In the genomic region with DNA sequence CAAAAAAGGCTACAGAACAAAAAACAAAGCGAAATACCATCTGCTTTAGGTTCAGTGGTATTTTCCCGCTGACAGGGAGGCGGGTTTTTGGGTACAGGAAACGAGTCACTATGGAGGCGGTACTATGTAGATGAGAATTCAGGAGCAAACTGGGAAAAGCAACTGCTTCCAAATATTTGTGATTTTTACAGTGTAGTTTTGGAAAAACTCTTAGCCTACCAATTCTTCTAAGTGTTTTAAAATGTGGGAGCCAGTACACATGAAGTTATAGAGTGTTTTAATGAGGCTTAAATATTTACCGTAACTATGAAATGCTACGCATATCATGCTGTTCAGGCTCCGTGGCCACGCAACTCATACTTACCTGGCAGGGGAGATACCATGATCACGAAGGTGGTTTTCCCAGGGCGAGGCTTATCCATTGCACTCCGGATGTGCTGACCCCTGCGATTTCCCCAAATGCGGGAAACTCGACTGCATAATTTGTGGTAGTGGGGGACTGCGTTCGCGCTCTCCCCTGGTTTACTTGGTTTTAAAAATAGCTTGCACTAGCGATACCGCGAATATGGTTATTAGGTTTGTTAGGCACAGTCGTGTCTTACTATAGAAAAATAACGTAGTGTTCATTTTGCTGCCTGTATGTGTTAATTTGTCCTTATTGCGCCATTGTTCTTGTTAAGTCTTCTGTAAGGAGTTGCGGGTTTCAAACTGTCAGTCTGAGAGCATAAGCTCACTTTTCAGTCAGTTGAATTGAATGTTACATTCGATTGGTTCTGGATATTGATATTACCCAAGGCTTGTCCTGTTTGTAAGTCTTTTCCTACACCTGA, we compare ENCODE assay signal across 8 mouse cellular contexts. TPM values are rescaled to one million over a fixed set of nuclear protein-coding genes. Genes with fewer than 3 reads are reported as not detected.
A peak's percentile ranks its signal among the peaks of the same experiment; 100 is the strongest.
DNase-seq lines count a peak whose midpoint lies in the region; ATAC-seq lines count a peak whose summit lies in the region.

No protein-coding gene starts in this region.

- no peaks in the 10 kb centered on the region for H3K27me3 ChIP-seq in hindbrain, embryonic 12.5 days

- H3K4me3 ChIP-seq in hindbrain, embryonic 12.5 days, result peak overlapping the region; percentile 32

- peak; percentile 93 for DNase-seq in NIH3T3 (ENCODE audit: low read depth)
- peak; percentile 94 for DNase-seq in cerebellum, adult 9-11 months
- DNase-seq in frontal cortex, adult 2 months (ENCODE audit: extremely low spot score in 1 of 2, low spot score in 1 of 2), result peak; percentile 93 to 95
- peak; percentile 92 to 93 for DNase-seq in layer of hippocampus, postnatal 14 days (ENCODE audit: low spot score in 2 of 2)
- DNase-seq in lung, postnatal 14 days, result peak; percentile 79
- peak; percentile 90 for DNase-seq in retina, adult 2 months (ENCODE audit: low read depth, low spot score)
- peak; percentile 82 to 87 for DNase-seq in thymus, postnatal 36 days

- H3K9ac ChIP-seq in hindbrain, embryonic 12.5 days, result peak overlapping the region; percentile 51

- H3K27ac ChIP-seq in hindbrain, embryonic 12.5 days, result peak overlapping the region; percentile 82

- ATAC-seq in hindbrain, embryonic 12.5 days (ENCODE audit: low FRiP score), result peak; percentile 88

- H3K36me3 ChIP-seq in hindbrain, embryonic 12.5 days, result no peaks in the 10 kb centered on the region

- H3K9me3 ChIP-seq in hindbrain, embryonic 12.5 days (replicated peaks), result no peaks in the 10 kb centered on the region

- peaks cover 5% of the 10 kb centered on the region; the same call in 1 of the 2 replicates for H3K4me1 ChIP-seq in hindbrain, embryonic 12.5 days

- under 1% methylated on average over 26 of the region's 26 CpGs for WGBS in hindbrain, embryonic 12.5 days

- peak overlapping the region; percentile 55 for H3K4me2 ChIP-seq in hindbrain, embryonic 12.5 days (replicated peaks)

RNA-seq across cellular contexts. Expression of gene Tex14, which starts 17.9 kb away (rescaled TPM):
- polyA plus RNA-seq in frontal cortex, adult 2 months (2012; rRNA removed), result 0.15 and 0.34 TPM in 2 replicates
- 0.10 and 0.38 TPM in 2 replicates for polyA plus RNA-seq in hindbrain, embryonic 12.5 days (2016; fragmentation: Nextera tagmentation; extraction: Ambion mirVana)
- total RNA-seq in layer of hippocampus, postnatal 14 days (2021), result under 1 TPM; 0.12 to 0.51 TPM

RNA-seq across cellular contexts. Expression of gene Rad51c, which starts 18.0 kb away (rescaled TPM):
- 3.5 and 3.7 TPM in 2 replicates for polyA plus RNA-seq in frontal cortex, adult 2 months (2012; rRNA removed)
- 8.6 and 10.1 TPM in 2 replicates for polyA plus RNA-seq in hindbrain, embryonic 12.5 days (2016; fragmentation: Nextera tagmentation; extraction: Ambion mirVana)
- total RNA-seq in layer of hippocampus, postnatal 14 days (2021), result 1 to 10 TPM; 3.9 to 4.4 TPM

Comparison
In these comparisons a context has a peak if more than half of its experiments do, and no peak if none do; other contexts are left out.
1. Peak in every context shown above with its lines: DNase-seq, ATAC-seq, H3K4me3 ChIP-seq and H3K27ac ChIP-seq.